Mouse (Mus musculus) heart, adult 2 months (tissue): ENCODE data around the gene Cdk17.

Source experiments
- CTCF ChIP-seq: fragments of 200-600 bp; IDR thresholded peaks from 2 replicates; pipeline ENCODE4 v1.8.1; 2022; ENCODE audit warnings: antibody characterized with exemption, mild to moderate bottlenecking, moderate library complexity
- POLR2A ChIP-seq: fragments of 200-500 bp; IDR thresholded peaks from 2 replicates; pipeline ENCODE4 v1.6.1; 2011; ENCODE audit warnings: mild to moderate bottlenecking, low read depth, low read length, control low read depth; ENCODE audit not compliant: insufficient read depth

DNA sequence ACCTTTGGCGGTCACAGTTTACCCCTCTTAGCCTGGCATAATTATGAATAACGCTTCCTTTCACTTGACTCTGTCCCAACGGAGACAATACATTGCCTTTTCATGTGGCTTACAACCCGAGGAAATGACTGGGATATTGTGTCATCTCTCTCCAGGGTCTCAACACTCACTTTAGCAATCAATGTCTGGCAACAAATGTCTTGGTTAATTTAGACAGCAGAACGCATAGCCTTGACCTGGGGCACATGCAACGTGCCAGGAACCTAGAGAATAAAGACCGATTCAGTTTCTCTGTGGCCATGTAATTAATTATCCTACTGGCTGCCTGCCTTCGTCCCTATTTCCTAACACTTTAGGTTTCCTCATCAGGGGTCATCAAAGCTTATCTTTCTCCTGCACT is 49.3 kb upstream of the Cdk17 start:
- TF ChIP-seq CTCF (no peak), POLR2A (no peak)
